Mouse (Mus musculus): ENCODE data around the gene Zfp94. TPM values are rescaled to one million over a fixed set of nuclear protein-coding genes. Genes with fewer than 3 reads are reported as not detected.

Zfp94 gene
- total and polyA plus RNA-seq, 3 experiments: 5.9 to 6.9 TPM; not detected in 1

- no peak overlapping the region for H3K9ac ChIP-seq (ENCODE audit: control insufficient read depth, low read depth, low read length, poor library complexity, severe bottlenecking)
- no peak overlapping the region for H3K27ac ChIP-seq (ENCODE audit: control insufficient read depth, low read depth, low read length)
- no peaks in the 10 kb centered on the region; a peak in 2 of 4 replicates for H3K27me3 ChIP-seq (ENCODE audit: control insufficient read depth in 1 of 2, insufficient read depth in 2 of 2, low read length in 2 of 2)
- H3K4me1 ChIP-seq (ENCODE audit: control insufficient read depth in 1 of 2, insufficient read depth in 2 of 2, low read length in 2 of 2): no peaks in the 10 kb centered on the region
- DNase-seq (ENCODE audit: low read depth, low spot score): no peak
- no peaks in the 10 kb centered on the region for H3K79me2 ChIP-seq (ENCODE audit: control insufficient read depth, insufficient read depth, low read length, poor library complexity)
- no peak overlapping the region for H3K4me3 ChIP-seq (ENCODE audit: control insufficient read depth in 1 of 2, insufficient read depth in 1 of 2, low read depth in 2 of 2, low read length in 2 of 2)
- TF ChIP-seq ELF1 (IDR thresholded peaks at IDR 0.05; ENCODE audit: low read depth, low read length): no peak
- TF ChIP-seq MAX (IDR thresholded peaks at IDR 0.05; ENCODE audit: low read length): no peak
- TF ChIP-seq USF1 (IDR thresholded peaks at IDR 0.05; ENCODE audit: low read depth, low read length): no peak
- TF ChIP-seq TBP (IDR thresholded peaks at IDR 0.05; ENCODE audit: low read depth, low read length): no peak
- TF ChIP-seq MAFK (IDR thresholded peaks at IDR 0.05; ENCODE audit: borderline replicate concordance, low read depth, low read length): no peak
- no peak for TF ChIP-seq HCFC1 (IDR thresholded peaks at IDR 0.05; ENCODE audit: low read depth, low read length)
- no peak for TF ChIP-seq CHD2 (IDR thresholded peaks at IDR 0.05; ENCODE audit: low read length)
- no peak for TF ChIP-seq MEF2A (IDR thresholded peaks at IDR 0.05; ENCODE audit: extremely low read depth, insufficient replicate concordance, low read depth, low read length, poor library complexity, severe bottlenecking)
- TF ChIP-seq ZC3H11A (IDR thresholded peaks at IDR 0.05; ENCODE audit: low read depth, low read length): no peak
- TF ChIP-seq MAZ (IDR thresholded peaks at IDR 0.05; ENCODE audit: low read depth, low read length): no peak
- TF ChIP-seq GATA1 (IDR thresholded peaks at IDR 0.05; ENCODE audit: low read depth, low read length): no peak
- TF ChIP-seq ETS1 (IDR thresholded peaks at IDR 0.05; ENCODE audit: low read depth, low read length): no peak
- TF ChIP-seq MYC (IDR thresholded peaks at IDR 0.05; ENCODE audit: low read depth, low read length): no peak
- H3K9me3 ChIP-seq (replicated peaks; ENCODE audit: insufficient read depth, low read length): no peaks in the 10 kb centered on the region
- H3K36me3 ChIP-seq (ENCODE audit: control insufficient read depth in 1 of 2, insufficient read depth in 2 of 2, low read length in 2 of 2): no peaks in the 10 kb centered on the region
These were observed 11.0 kb upstream of the Zfp94 start for GRCm38 (mm10) chr7:24327281-24327975.

DNA sequence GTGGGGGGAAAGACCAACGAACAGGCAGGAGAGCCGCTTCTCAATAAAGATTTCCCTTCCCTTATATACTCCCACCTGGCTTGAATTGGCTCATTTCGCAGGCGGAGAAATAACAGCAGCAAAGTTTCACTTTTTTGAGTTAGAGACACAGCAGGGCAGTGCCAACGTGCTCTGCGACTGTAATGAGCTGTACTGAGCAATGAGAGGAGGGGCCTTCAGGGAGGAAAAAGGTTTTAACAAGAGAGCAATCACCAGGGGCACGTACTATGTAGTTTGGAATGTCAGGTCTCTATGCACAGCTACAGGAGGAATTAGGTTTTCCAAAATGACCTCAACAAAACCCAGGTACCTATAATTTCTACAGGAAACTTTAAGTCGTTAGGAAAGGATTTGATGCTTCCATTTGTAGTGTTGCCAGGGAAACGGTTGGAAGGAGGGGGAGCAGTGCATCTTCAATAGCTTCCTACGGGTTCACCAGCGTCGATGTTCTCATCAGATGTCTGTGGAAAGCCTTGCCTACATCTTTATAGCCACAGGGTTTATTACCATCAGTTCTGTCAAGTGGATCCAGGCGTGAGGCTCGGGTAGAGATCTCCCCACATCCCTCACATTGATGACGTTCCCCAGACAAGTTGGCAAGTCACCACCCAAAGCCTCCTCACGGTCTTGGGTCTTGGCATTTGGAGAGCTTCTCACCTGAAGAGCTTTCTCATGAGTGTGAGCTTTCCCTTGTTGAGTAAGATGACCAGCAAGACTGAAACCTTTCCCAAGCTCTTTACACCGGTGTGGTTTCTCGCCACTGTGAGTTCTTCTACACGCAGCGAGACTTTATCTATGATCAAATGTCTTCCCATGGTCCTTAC, 10.0 kb upstream of the Zfp94 start:
- no peak for DNase-seq (ENCODE audit: low read depth, low spot score)
- Histone ChIP-seq H3K4me3 (ENCODE audit: control insufficient read depth in 1 of 2, insufficient read depth in 1 of 2, low read depth in 2 of 2, low read length in 2 of 2) (no peak overlapping the region), H3K9ac (ENCODE audit: control insufficient read depth, low read depth, low read length, poor library complexity, severe bottlenecking) (no peak overlapping the region), H3K27ac (ENCODE audit: control insufficient read depth, low read depth, low read length) (no peak overlapping the region), H3K79me2 (ENCODE audit: control insufficient read depth, insufficient read depth, low read length, poor library complexity) (no peaks in the 10 kb centered on the region), H3K27me3 (ENCODE audit: control insufficient read depth in 1 of 2, insufficient read depth in 2 of 2, low read length in 2 of 2) (no peaks in the 10 kb centered on the region; a peak in 2 of 4 replicates), H3K9me3 (replicated peaks; ENCODE audit: insufficient read depth, low read length) (no peaks in the 10 kb centered on the region), H3K4me1 (ENCODE audit: control insufficient read depth in 1 of 2, insufficient read depth in 2 of 2, low read length in 2 of 2) (no peaks in the 10 kb centered on the region), H3K36me3 (ENCODE audit: control insufficient read depth in 1 of 2, insufficient read depth in 2 of 2, low read length in 2 of 2) (no peaks in the 10 kb centered on the region)
- TF ChIP-seq ZC3H11A (IDR thresholded peaks at IDR 0.05; ENCODE audit: low read depth, low read length): no peak
- TF ChIP-seq GABPA (IDR thresholded peaks at IDR 0.05; ENCODE audit: low read depth, low read length): no peak
- no peak for TF ChIP-seq BHLHE40 (IDR thresholded peaks at IDR 0.05; ENCODE audit: borderline replicate concordance, low read depth, low read length)
- no peak for TF ChIP-seq USF2 (IDR thresholded peaks at IDR 0.05; ENCODE audit: borderline replicate concordance in 1 of 2, insufficient read depth in 1 of 2, low read depth in 1 of 2, low read length in 2 of 2)
- no peak for TF ChIP-seq UBTF (IDR thresholded peaks at IDR 0.05; ENCODE audit: borderline replicate concordance, insufficient read depth, low read depth, low read length)
- TF ChIP-seq RCOR1 (IDR thresholded peaks at IDR 0.05; ENCODE audit: low read depth, low read length): no peak
- TF ChIP-seq POLR2AphosphoS5 (IDR thresholded peaks at IDR 0.05; ENCODE audit: borderline replicate concordance, low read depth, low read length): no peak
- no peak for TF ChIP-seq HCFC1 (IDR thresholded peaks at IDR 0.05; ENCODE audit: low read depth, low read length)
- TF ChIP-seq MEF2A (IDR thresholded peaks at IDR 0.05; ENCODE audit: extremely low read depth, insufficient replicate concordance, low read depth, low read length, poor library complexity, severe bottlenecking): no peak
- no peak for TF ChIP-seq ELF1 (IDR thresholded peaks at IDR 0.05; ENCODE audit: low read depth, low read length)
- no peak for TF ChIP-seq USF1 (IDR thresholded peaks at IDR 0.05; ENCODE audit: low read depth, low read length)
- TF ChIP-seq MAX (IDR thresholded peaks at IDR 0.05; ENCODE audit: low read length): no peak
- no peak for TF ChIP-seq GATA1 (IDR thresholded peaks at IDR 0.05; ENCODE audit: low read depth, low read length)
- TF ChIP-seq MYB (IDR thresholded peaks at IDR 0.05; ENCODE audit: low read depth, low read length): no peak
- no peak for TF ChIP-seq ZNF384 (IDR thresholded peaks at IDR 0.05; ENCODE audit: low read depth, low read length)

Measured in MEL (cell line).